In the genomic region with DNA sequence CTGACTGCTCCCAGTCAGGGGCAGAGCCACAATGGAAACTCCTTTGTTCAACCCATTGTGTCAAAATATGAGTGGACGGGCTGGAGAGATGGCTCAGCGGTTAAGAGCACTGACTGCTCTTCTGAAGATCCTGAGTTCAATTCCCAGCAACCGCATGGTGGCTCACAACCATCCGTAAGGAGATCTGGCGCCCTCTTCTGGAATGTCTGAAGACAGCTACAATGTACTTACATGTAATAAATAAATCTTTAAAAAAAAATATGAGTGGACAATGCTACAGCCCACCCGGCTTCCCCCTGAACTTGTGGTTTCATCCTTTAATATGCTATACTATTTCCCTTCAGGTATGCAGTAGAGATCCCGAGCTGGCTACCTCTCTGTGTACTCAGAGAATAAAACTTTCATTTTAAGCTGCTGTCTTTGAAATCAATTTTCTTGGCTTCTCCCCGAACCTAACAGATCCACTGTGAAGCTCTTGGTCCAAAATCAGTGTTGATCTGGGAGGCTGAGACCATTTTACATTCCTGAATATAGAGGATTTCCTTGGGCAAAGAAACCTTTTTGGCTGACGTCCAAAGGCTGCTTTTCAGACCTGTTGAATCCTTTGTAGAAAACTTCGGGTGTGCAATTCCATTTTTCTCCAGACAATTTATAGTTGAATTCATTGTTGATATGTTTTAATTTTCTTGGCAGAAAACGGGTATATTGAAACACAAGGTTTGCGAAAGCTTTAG, we compare ENCODE assay signal across 9 mouse cellular contexts. TPM values are rescaled to one million over a fixed set of nuclear protein-coding genes. Genes with fewer than 3 reads are reported as not detected.
DNase-seq lines count a peak whose midpoint lies in the region; ATAC-seq and TF ChIP-seq lines count a peak whose summit lies in the region.
"Had no signal": no experiment of that assay in that cellular context is flagged by ENCODE, and none has a peak within 500 bp of the region (broad histone marks: within the 10 kb centered on the region; RNA-seq: fewer than 3 reads in every experiment).

No protein-coding gene starts in this region.

- peak overlapping the region; percentile 86 for H3K4me3 ChIP-seq in embryonic facial prominence, embryonic 10.5 days
- peak overlapping the region; percentile 80 for H3K4me3 ChIP-seq in hindbrain, postnatal 0 days (ENCODE audit: low read length)
- H3K4me3 ChIP-seq in lung, adult 2 months (replicated peaks; ENCODE audit: extremely low read depth, low read depth, low read length), result no peak overlapping the region
- H3K4me3 ChIP-seq in stomach, embryonic 14.5 days (ENCODE audit: low read depth, low read length), result peak overlapping the region; percentile 58

- peaks cover 28% of the 10 kb centered on the region for H3K36me3 ChIP-seq in embryonic facial prominence, embryonic 10.5 days (replicated peaks)
- H3K36me3 ChIP-seq in hindbrain, postnatal 0 days (ENCODE audit: insufficient read depth, low read length), result peaks cover 6% of the 10 kb centered on the region; the same call in 1 of the 2 replicates
- H3K36me3 ChIP-seq in stomach, embryonic 14.5 days (ENCODE audit: control insufficient read depth, insufficient read depth, low read length), result no peaks in the 10 kb centered on the region; the same call in 1 of the 2 replicates

- H3K4me2 ChIP-seq in hindbrain, postnatal 0 days (ENCODE audit: low read depth, low read length), result peak overlapping the region; percentile 83
- H3K4me2 ChIP-seq in stomach, embryonic 14.5 days (replicated peaks; ENCODE audit: low read depth, low read length), result peak overlapping the region; percentile 81

- no peak overlapping the region; the same call in 1 of the 2 replicates for H3K27ac ChIP-seq in embryonic facial prominence, embryonic 10.5 days (replicated peaks)
- 0 out of 2 replicates have a peak overlapping the region, but pooled peaks have one; percentile 93 for H3K27ac ChIP-seq in hindbrain, postnatal 0 days
- H3K27ac ChIP-seq in stomach, embryonic 14.5 days (ENCODE audit: low read length), result no peak overlapping the region

- no peak for ATAC-seq in hindbrain, postnatal 0 days
- ATAC-seq in stomach, embryonic 14.5 days (ENCODE audit: insufficient number of reproducible peaks, insufficient read depth, low FRiP score, low read depth), result no peak

- no peak for TF ChIP-seq POLR2A in lung, adult 2 months (IDR thresholded peaks at IDR 0.05; ENCODE audit: borderline replicate concordance, extremely low read depth, low read depth, low read length)

- H3K9me3 ChIP-seq in embryonic facial prominence, embryonic 10.5 days, result no peaks in the 10 kb centered on the region
- H3K9me3 ChIP-seq in hindbrain, postnatal 0 days (ENCODE audit: low read length), result peaks cover 2% of the 10 kb centered on the region; the same call in 1 of the 2 replicates
- no peaks in the 10 kb centered on the region for H3K9me3 ChIP-seq in stomach, embryonic 14.5 days (ENCODE audit: control insufficient read depth, low read depth, low read length)
- H3K9me3 ChIP-seq: G1E had no signal

- WGBS in embryonic facial prominence, embryonic 10.5 days, result 71% methylated on average over 12 of the region's 12 CpGs
- WGBS in hindbrain, postnatal 0 days, result 69% methylated on average over 12 of the region's 12 CpGs
- WGBS in lung, adult 2 months, result 59% methylated on average over 12 of the region's 12 CpGs
- WGBS in stomach, embryonic 14.5 days, result 65% methylated on average over 12 of the region's 12 CpGs

- peak; percentile 31 for TF ChIP-seq CTCF in hindbrain, postnatal 0 days (IDR thresholded peaks at IDR 0.05; ENCODE audit: low read depth)
- no peak for TF ChIP-seq CTCF in lung, adult 2 months (IDR thresholded peaks at IDR 0.05; ENCODE audit: insufficient read depth, low read length)

- peak; percentile 22 for DNase-seq in adrenal gland, postnatal 10 days
- DNase-seq in adrenal gland, postnatal 25 days, result no peak
- DNase-seq in 3T3-L1 (ENCODE audit: low read depth, low spot score), result peak; percentile 11
- no peak for DNase-seq in embryonic facial prominence, embryonic 10.5 days (ENCODE audit: low spot score)
- peak; percentile 18 for DNase-seq in hindbrain, postnatal 0 days (ENCODE audit: low spot score)
- DNase-seq in lung, adult 2 months, result peak; percentile 11
- DNase-seq in layer of hippocampus, postnatal 14 days (ENCODE audit: low spot score in 2 of 2), result no peak

- peaks cover 7% of the 10 kb centered on the region for H3K4me1 ChIP-seq in embryonic facial prominence, embryonic 10.5 days
- peaks cover 10% of the 10 kb centered on the region; the same call in 1 of the 2 replicates for H3K4me1 ChIP-seq in hindbrain, postnatal 0 days (ENCODE audit: insufficient read depth, low read length)
- H3K4me1 ChIP-seq in lung, adult 2 months (ENCODE audit: control insufficient read depth, insufficient read depth, low read length), result no peaks in the 10 kb centered on the region; the same call in 1 of the 2 replicates
- H3K4me1 ChIP-seq in stomach, embryonic 14.5 days (ENCODE audit: control insufficient read depth, insufficient read depth, low read length), result peaks cover 6% of the 10 kb centered on the region; the same call in 1 of the 2 replicates

- H3K9ac ChIP-seq in hindbrain, postnatal 0 days (replicated peaks; ENCODE audit: low read length), result peak overlapping the region; percentile 85
- no peak overlapping the region for H3K9ac ChIP-seq in stomach, embryonic 14.5 days (replicated peaks; ENCODE audit: low read depth, low read length)

- H3K27me3 ChIP-seq in embryonic facial prominence, embryonic 10.5 days (replicated peaks; ENCODE audit: low read depth, poor library complexity, severe bottlenecking), result no peaks in the 10 kb centered on the region
- no peaks in the 10 kb centered on the region for H3K27me3 ChIP-seq in hindbrain, postnatal 0 days (ENCODE audit: insufficient read depth, low read length)
- no peaks in the 10 kb centered on the region for H3K27me3 ChIP-seq in stomach, embryonic 14.5 days (ENCODE audit: control insufficient read depth, insufficient read depth, low read length)

RNA-seq across cellular contexts. Expression of gene Zfp952, which starts 0.8 kb away (rescaled TPM):
- total RNA-seq in adrenal gland, postnatal 10 days (2021), result 1 to 10 TPM; 7.6 to 9.9 TPM
- total RNA-seq in adrenal gland, postnatal 25 days (2021), result 10.6 and 10.8 TPM in 2 replicates
- polyA plus RNA-seq in embryonic facial prominence, embryonic 10.5 days (2016; fragmentation: Nextera tagmentation; extraction: Ambion mirVana), result 13.1 and 13.3 TPM in 2 replicates
- total RNA-seq in hindbrain, postnatal 0 days (2014; rRNA removed), result 8.7 and 9.9 TPM in 2 replicates
- 10.8 and 11.7 TPM in 2 replicates for polyA plus RNA-seq in hindbrain, postnatal 0 days (2015; fragmentation: Nextera tagmentation; extraction: Ambion mirVana)
- polyA plus RNA-seq in lung, adult 2 months (2012; rRNA removed), result 2.7 and 4.3 TPM in 2 replicates
- polyA plus RNA-seq in stomach, embryonic 14.5 days (2014; fragmentation: Nextera tagmentation; extraction: Ambion mirVana), result 13.1 and 14.2 TPM in 2 replicates
- total RNA-seq in layer of hippocampus, postnatal 14 days (2021), result 10 to 100 TPM; 18.6 to 19.2 TPM

RNA-seq across cellular contexts. Expression of gene Zfp472, which starts 26.5 kb away (rescaled TPM):
- total RNA-seq in adrenal gland, postnatal 10 days (2021), result 1 to 10 TPM; 4.4 TPM
- total RNA-seq in adrenal gland, postnatal 25 days (2021), result 4.1 and 7.2 TPM in 2 replicates
- 12.0 and 15.1 TPM in 2 replicates for polyA plus RNA-seq in embryonic facial prominence, embryonic 10.5 days (2016; fragmentation: Nextera tagmentation; extraction: Ambion mirVana)
- 3.8 and 5.9 TPM in 2 replicates for total RNA-seq in hindbrain, postnatal 0 days (2014; rRNA removed)
- 6.4 and 6.5 TPM in 2 replicates for polyA plus RNA-seq in hindbrain, postnatal 0 days (2015; fragmentation: Nextera tagmentation; extraction: Ambion mirVana)
- 0.61 and 0.85 TPM in 2 replicates for polyA plus RNA-seq in lung, adult 2 months (2012; rRNA removed)
- 13.6 and 13.9 TPM in 2 replicates for polyA plus RNA-seq in stomach, embryonic 14.5 days (2014; fragmentation: Nextera tagmentation; extraction: Ambion mirVana)
- 1 to 10 TPM; 4.0 to 4.8 TPM for total RNA-seq in layer of hippocampus, postnatal 14 days (2021)

RNA-seq across cellular contexts. Expression of gene Zfp763, which starts 41.1 kb away (rescaled TPM):
- 1 to 10 TPM; 5.9 to 8.7 TPM for total RNA-seq in adrenal gland, postnatal 10 days (2021)
- 6.0 and 11.8 TPM in 2 replicates for total RNA-seq in adrenal gland, postnatal 25 days (2021)
- polyA plus RNA-seq in embryonic facial prominence, embryonic 10.5 days (2016; fragmentation: Nextera tagmentation; extraction: Ambion mirVana), result 15.3 and 18.4 TPM in 2 replicates
- 10.8 and 12.7 TPM in 2 replicates for total RNA-seq in hindbrain, postnatal 0 days (2014; rRNA removed)
- 15.3 and 16.7 TPM in 2 replicates for polyA plus RNA-seq in hindbrain, postnatal 0 days (2015; fragmentation: Nextera tagmentation; extraction: Ambion mirVana)
- polyA plus RNA-seq in lung, adult 2 months (2012; rRNA removed), result 0.76 and 1.1 TPM in 2 replicates
- 14.1 and 15.8 TPM in 2 replicates for polyA plus RNA-seq in stomach, embryonic 14.5 days (2014; fragmentation: Nextera tagmentation; extraction: Ambion mirVana)
- total RNA-seq in layer of hippocampus, postnatal 14 days (2021), result 10 to 100 TPM; 18.6 to 20.3 TPM

RNA-seq across cellular contexts. Expression of gene Cyp4f13, which starts 44.9 kb away (rescaled TPM):
- total RNA-seq in adrenal gland, postnatal 10 days (2021), result 10 to 100 TPM; 41.5 to 56.3 TPM
- total RNA-seq in adrenal gland, postnatal 25 days (2021), result 83.8 and 111 TPM in 2 replicates
- polyA plus RNA-seq in embryonic facial prominence, embryonic 10.5 days (2016; fragmentation: Nextera tagmentation; extraction: Ambion mirVana), result 2.1 and 3.3 TPM in 2 replicates
- 9.3 and 15.2 TPM in 2 replicates for total RNA-seq in hindbrain, postnatal 0 days (2014; rRNA removed)
- polyA plus RNA-seq in hindbrain, postnatal 0 days (2015; fragmentation: Nextera tagmentation; extraction: Ambion mirVana), result 11.1 and 16.0 TPM in 2 replicates
- polyA plus RNA-seq in lung, adult 2 months (2012; rRNA removed), result 40.4 and 51.4 TPM in 2 replicates
- 12.3 and 18.8 TPM in 2 replicates for polyA plus RNA-seq in stomach, embryonic 14.5 days (2014; fragmentation: Nextera tagmentation; extraction: Ambion mirVana)
- total RNA-seq in layer of hippocampus, postnatal 14 days (2021), result 10 to 100 TPM; 22.6 to 25.2 TPM

Comparison
In these comparisons a context has a peak if more than half of its experiments do, and no peak if none do; other contexts are left out.
1. DNase-seq: peak in adrenal gland, postnatal 10 days (single experiment), 3T3-L1 (single experiment), hindbrain, postnatal 0 days (single experiment) and lung, adult 2 months (single experiment); none in adrenal gland, postnatal 25 days (single experiment), embryonic facial prominence, embryonic 10.5 days (single experiment) and layer of hippocampus, postnatal 14 days (0 of 2).